Mouse (Mus musculus) inflammation-experienced regulatory T-cells, adult 16 weeks (primary cell): Measurements from ENCODE around the gene Trim43b. TPM values are rescaled to one million over a fixed set of nuclear protein-coding genes. Genes with fewer than 3 reads are reported as not detected.

Experiments
- polyA plus RNA-seq: library from polyadenylated mRNA; unstranded; fragments of 100-300 nt; shearing (Covaris generic); gene quantifications from one replicate; pipeline ENCODE4 v1.2.1, GENCODE M21; 2017

Trim43b gene
- polyA plus RNA-seq: not detected

DNA sequence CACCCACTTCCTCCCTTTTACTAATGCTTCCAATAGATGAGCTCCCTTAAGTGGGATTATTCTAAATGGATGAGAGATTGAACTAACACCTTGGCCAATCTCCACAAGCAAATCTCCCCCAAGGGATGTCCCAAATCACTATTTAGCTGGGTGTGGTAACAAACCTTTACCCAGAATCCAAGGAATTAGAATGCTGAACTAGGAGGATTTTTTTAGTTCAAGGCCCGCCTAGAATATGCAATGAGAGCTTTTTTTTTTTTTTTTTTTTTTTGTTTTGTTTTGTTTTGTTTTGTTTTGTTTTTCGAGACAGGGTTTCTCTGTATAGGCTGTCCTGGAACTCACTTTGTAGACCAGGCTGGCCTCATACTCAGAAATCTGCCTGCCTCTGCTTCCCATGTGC lies at the start of gene Trim43b:
Trim43b (minus strand) TSS at position 101 of the 400 bp plus-strand sequence.

Other genes starting within 250 kb of the Trim43b start
- gene Bcl2a1a, start 135.9 kb downstream of the Trim43b start, polyA plus RNA-seq: not detected
- 260 TPM for gene Bcl2a1b, start 106.4 kb upstream of the Trim43b start, polyA plus RNA-seq
- 33.4 TPM for gene Gm29094, start 106.5 kb upstream of the Trim43b start, polyA plus RNA-seq
- 127 TPM for gene Mthfs, start 117.8 kb upstream of the Trim43b start, polyA plus RNA-seq